Mouse (Mus musculus) ES-E14 (cell line): Measurements from ENCODE around the gene Itsn2. TPM values are rescaled to one million over a fixed set of nuclear protein-coding genes. Genes with fewer than 3 reads are reported as not detected.

Experiments used
- DNase-seq: peaks from one replicate; pipeline ENCODE4 v3.0.0-alpha.2; 2013; ENCODE audit warnings: low read depth, low spot score
- H3K27ac ChIP-seq: 2 replicates; pipeline ENCODE4 v1.5.1; 2012; ENCODE audit warnings: low read depth, mild to moderate bottlenecking, low read length, moderate library complexity, mixed read lengths; ENCODE audit not compliant: poor library complexity, insufficient read depth, severe bottlenecking
- H3K36me3 ChIP-seq: 2 replicates; pipeline ENCODE4 v1.6.1; 2012; ENCODE audit warnings: mild to moderate bottlenecking, low read length, moderate library complexity, mixed read lengths; ENCODE audit not compliant: control insufficient read depth, poor library complexity, insufficient read depth, severe bottlenecking
- H3K4me1 ChIP-seq, 2 experiments: fragments of 150-350 bp in 1 of 2; sonication (generic) in 1 of 2; 2 replicates each; pipeline ENCODE4 v1.6.1; 2012; ENCODE audit warnings: low read length in 2 of 2, mild to moderate bottlenecking in 1 of 2, mixed read lengths in 1 of 2; ENCODE audit not compliant: control insufficient read depth in 2 of 2, insufficient read depth in 2 of 2, poor library complexity in 1 of 2
- H3K4me3 ChIP-seq, 2 experiments: fragments of 150-350 bp in 1 of 2; sonication (generic) in 1 of 2; 2 replicates each; pipeline ENCODE4 v1.5.1; 2012; ENCODE audit warnings: low read length in 2 of 2, low read depth in 1 of 2, mild to moderate bottlenecking in 1 of 2, mixed read lengths in 1 of 2; ENCODE audit not compliant: insufficient read depth in 1 of 2, poor library complexity in 1 of 2, severe bottlenecking in 1 of 2
- H3K9ac ChIP-seq: 2 replicates; pipeline ENCODE4 v1.6.1; 2012; ENCODE audit warnings: low read depth, mild to moderate bottlenecking, low read length, mixed read lengths; ENCODE audit not compliant: poor library complexity, insufficient read depth, severe bottlenecking
- H3K9me3 ChIP-seq: fragments of 150-350 bp; sonication (generic); 2 replicates; pipeline ENCODE4 v1.6.1; 2012; ENCODE audit warnings: low read depth, mild to moderate bottlenecking, low read length; ENCODE audit not compliant: control insufficient read depth, insufficient read depth
- CHD2 ChIP-seq: IDR thresholded peaks from 2 replicates; pipeline ENCODE4 v1.6.1; 2014; ENCODE audit warnings: mild to moderate bottlenecking, low read depth, low read length, inconsistent platforms
- HCFC1 ChIP-seq: IDR thresholded peaks from 2 replicates; pipeline ENCODE4 v1.6.1; 2012; ENCODE audit warnings: low read length, inconsistent platforms, borderline replicate concordance; ENCODE audit not compliant: insufficient read depth
- MAFK ChIP-seq: IDR thresholded peaks from 2 replicates; pipeline ENCODE4 v1.6.1; 2014; ENCODE audit warnings: mild to moderate bottlenecking, low read depth, low read length, inconsistent platforms; ENCODE audit not compliant: insufficient read depth
- ZC3H11A ChIP-seq: IDR thresholded peaks from 2 replicates; pipeline ENCODE4 v1.6.1; 2012; ENCODE audit warnings: low read depth, mild to moderate bottlenecking, inconsistent platforms, low read length, borderline replicate concordance
- ZNF384 ChIP-seq: IDR thresholded peaks from 2 replicates; pipeline ENCODE4 v1.6.1; 2012; ENCODE audit warnings: low read depth, low read length, inconsistent platforms
- in situ Hi-C, 2 experiments: fragments of 600-800 bp; cut with MboI; formaldehyde crosslinking; loops; one replicate each; pipeline ENCODE4 v1.15.1; 2025; ENCODE audit warnings: low sequenced_read_pairs in 2 of 2, inconsistent platforms in 1 of 2; ENCODE audit not compliant: unreplicated experiment in 2 of 2
- total RNA-seq: library from RNA; depleted of rRNA; stranded (reverse); fragments of 300-350 nt; gene quantifications from 2 replicates; pipeline ENCODE4 v1.2.3, GENCODE M21; 2012

The Itsn2 gene
- total RNA-seq, 1 experiment: 35.4 TPM

DNA sequence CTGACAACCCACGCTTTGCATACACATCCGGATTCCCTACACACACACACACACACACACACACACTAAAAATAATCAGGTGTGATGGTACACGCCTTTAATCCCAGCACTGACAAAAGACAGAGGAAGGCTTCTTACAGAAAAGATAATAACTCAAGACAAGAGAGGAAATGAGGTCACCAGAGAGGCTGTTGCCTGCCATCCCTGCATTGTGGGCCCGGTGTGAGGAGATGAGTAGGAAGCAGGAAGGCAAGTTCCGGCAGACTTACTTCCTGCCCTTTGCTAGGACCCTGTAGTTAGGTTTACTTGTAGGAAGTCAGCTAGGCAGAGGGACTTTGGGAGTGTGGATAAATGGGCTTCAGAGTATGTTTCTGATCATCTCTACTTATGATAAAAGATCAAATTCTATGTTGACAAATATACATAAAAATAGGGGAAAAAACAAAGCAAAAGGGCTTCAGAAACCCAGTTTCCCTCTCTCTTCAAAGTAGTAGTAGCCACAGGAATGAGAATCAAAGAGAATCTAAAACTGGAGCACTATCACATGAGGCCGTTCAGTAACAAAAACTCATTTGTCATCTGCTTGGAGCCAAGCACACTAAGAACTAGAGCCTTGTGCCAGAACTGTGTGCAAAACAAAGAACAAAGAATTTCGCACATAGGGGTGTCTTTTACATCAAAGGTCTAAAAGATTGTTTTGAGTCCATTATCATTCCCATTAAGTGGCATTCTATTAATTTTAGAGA is 72.7 kb downstream of the Itsn2 start:
- peaks cover 5% of the 10 kb centered on the region; the same call in 1 of the 2 replicates for H3K36me3 ChIP-seq

DNA sequence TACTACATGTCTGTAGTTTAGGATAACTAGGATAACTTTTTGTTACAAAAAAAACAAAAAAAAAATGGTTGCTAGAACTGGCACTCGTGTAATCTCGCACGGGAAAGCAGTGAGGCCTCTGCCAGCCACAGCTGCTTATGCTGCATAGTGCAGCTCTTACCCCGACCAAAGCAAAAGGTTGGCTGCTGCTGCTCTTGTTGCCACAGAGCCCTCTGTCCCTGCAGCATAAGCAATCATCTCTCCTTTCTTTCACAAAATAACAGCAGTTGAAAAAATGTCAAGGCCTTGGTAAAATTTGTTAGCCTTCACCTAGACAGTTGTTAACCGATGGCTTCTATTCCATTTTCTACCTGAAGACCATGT is 73.2 kb downstream of the Itsn2 start:
- TF ChIP-seq CHD2 (no peak), HCFC1 (no peak), ZNF384 (no peak), ZC3H11A (no peak), MAFK (no peak)
- peaks cover 5% of the 10 kb centered on the region; the same call in 1 of the 2 replicates for H3K36me3 ChIP-seq
- in situ Hi-C loops: no loop called here
- no peak overlapping the region for H3K4me3 ChIP-seq
- no peak overlapping the region for H3K27ac ChIP-seq
- H3K9ac ChIP-seq: no peak overlapping the region
- no peak for DNase-seq
- H3K9me3 ChIP-seq: no peaks in the 10 kb centered on the region
- no peaks in the 10 kb centered on the region for H3K4me1 ChIP-seq

More for the DNA sequence above, 72.7 kb downstream of the Itsn2 start:
- no peaks in the 10 kb centered on the region for H3K4me1 ChIP-seq
- H3K9me3 ChIP-seq: no peaks in the 10 kb centered on the region
- no peak for DNase-seq
- TF ChIP-seq ZC3H11A: no peak
- TF ChIP-seq ZNF384: no peak
- TF ChIP-seq CHD2: no peak
- no peak for TF ChIP-seq HCFC1
- no peak for TF ChIP-seq MAFK
- no peak overlapping the region for H3K9ac ChIP-seq
- H3K4me3 ChIP-seq: no peak overlapping the region
- in situ Hi-C loops: no loop called here
- H3K27ac ChIP-seq: no peak overlapping the region

GRCm38 (mm10) chr12:4676336-4676735 is 83.9 kb downstream of the Itsn2 start:
- in situ Hi-C loops: no loop called here
- no peak overlapping the region for H3K27ac ChIP-seq
- no peak overlapping the region for H3K4me3 ChIP-seq
- no peak overlapping the region for H3K9ac ChIP-seq
- no peaks in the 10 kb centered on the region for H3K4me1 ChIP-seq
- peaks cover 5% of the 10 kb centered on the region for H3K36me3 ChIP-seq
- TF ChIP-seq ZC3H11A: no peak
- TF ChIP-seq MAFK: no peak
- TF ChIP-seq HCFC1: no peak
- no peak for TF ChIP-seq ZNF384
- no peak for TF ChIP-seq CHD2
- no peaks in the 10 kb centered on the region for H3K9me3 ChIP-seq
- DNase-seq: no peak

- no peaks in the 10 kb centered on the region for H3K9me3 ChIP-seq
- H3K27ac ChIP-seq: no peak overlapping the region
- TF ChIP-seq ZNF384 (no peak), MAFK (no peak), ZC3H11A (no peak), CHD2 (no peak), HCFC1 (no peak)
- H3K36me3 ChIP-seq: no peaks in the 10 kb centered on the region; the same call in 1 of the 2 replicates
- no peak overlapping the region for H3K4me3 ChIP-seq
- no peaks in the 10 kb centered on the region for H3K4me1 ChIP-seq
- H3K9ac ChIP-seq: no peak overlapping the region
- no peak for DNase-seq
- in situ Hi-C loops: no loop called here
Measured at GRCm38 (mm10) chr12:4679971-4680370, 87.5 kb downstream of the Itsn2 start.

GRCm38 (mm10) chr12:4685441-4685840 is 93.0 kb downstream of the Itsn2 start:
- Histone ChIP-seq H3K4me3 (no peak overlapping the region), H3K27ac (no peak overlapping the region), H3K4me1 (no peaks in the 10 kb centered on the region), H3K9me3 (no peaks in the 10 kb centered on the region), H3K9ac (no peak overlapping the region), H3K36me3 (no peaks in the 10 kb centered on the region)
- no peak for TF ChIP-seq ZC3H11A
- DNase-seq: no peak
- in situ Hi-C loops: no loop called here
